Mouse (Mus musculus) kidney, adult 2 months (tissue): ENCODE measurements at regions not wholly inside any gene's neighbourhood (a gene's known extent, or its start where the extent isn't known, plus 50 kb on each side); places are given as distances from the start of the nearest gene placed in this dataset.
A peak's percentile ranks its signal among the peaks of the same experiment; 100 is the strongest.

Experiments
- DNase-seq: peaks from one replicate; pipeline ENCODE4 v3.0.0; 2021
- H3K27ac ChIP-seq: fragments of 200-500 bp; 2 replicates; pipeline ENCODE4 v1.5.1; 2012; ENCODE audit warnings: low read depth, low read length, control low read depth, inconsistent platforms; ENCODE audit not compliant: insufficient read depth
- H3K27me3 ChIP-seq: fragments of 200-500 bp; replicated peaks from 2 replicates; pipeline ENCODE4 v1.6.1; 2012; ENCODE audit warnings: mild to moderate bottlenecking, moderate library complexity, low read length, inconsistent platforms; ENCODE audit not compliant: control insufficient read depth, insufficient read depth
- H3K36me3 ChIP-seq: fragments of 200-500 bp; 2 replicates; pipeline ENCODE4 v1.6.1; 2012; ENCODE audit warnings: mild to moderate bottlenecking, moderate library complexity, low read length, inconsistent platforms; ENCODE audit not compliant: control insufficient read depth, insufficient read depth
- H3K4me1 ChIP-seq: fragments of 200-500 bp; 2 replicates; pipeline ENCODE4 v1.6.1; 2011; ENCODE audit warnings: low read length; ENCODE audit not compliant: control insufficient read depth, insufficient read depth
- H3K4me3 ChIP-seq: fragments of 200-500 bp; 2 replicates; pipeline ENCODE4 v1.5.1; 2011; ENCODE audit warnings: mild to moderate bottlenecking, low read depth, low read length, control low read depth; ENCODE audit not compliant: insufficient read depth
- CTCF ChIP-seq: fragments of 200-500 bp; conservative IDR thresholded peaks from 2 replicates; pipeline ENCODE4 v1.5.1; 2011; ENCODE audit warnings: low read depth, mild to moderate bottlenecking, control low read depth, low read length, moderate library complexity, mixed read lengths; ENCODE audit not compliant: insufficient read depth, insufficient read length
- POLR2A ChIP-seq: fragments of 200-500 bp; IDR thresholded peaks from one replicate; pipeline ENCODE4 v1.6.1; 2011; ENCODE audit warnings: low read depth, low read length, control low read depth
- whole genome bisulfite sequencing: fragments of 180-500 bp; shearing (Covaris S2); methylation state at CpG from one replicate; pipeline ENCODE4 v1.1.7; 2018; 5-methylcytosine and 5-hydroxymethylcytosine counted together

GRCm38 (mm10) chr3:123983045-123983444, 292.4 kb upstream of the Ndst3 start:
- no peaks in the 10 kb centered on the region for H3K4me1 ChIP-seq
- H3K27ac ChIP-seq = no peak overlapping the region
- H3K4me3 ChIP-seq = no peak overlapping the region
- no peaks in the 10 kb centered on the region for H3K36me3 ChIP-seq
- no peaks in the 10 kb centered on the region for H3K27me3 ChIP-seq
- no peak for DNase-seq
- TF ChIP-seq CTCF (no peak), POLR2A (no peak)

DNA sequence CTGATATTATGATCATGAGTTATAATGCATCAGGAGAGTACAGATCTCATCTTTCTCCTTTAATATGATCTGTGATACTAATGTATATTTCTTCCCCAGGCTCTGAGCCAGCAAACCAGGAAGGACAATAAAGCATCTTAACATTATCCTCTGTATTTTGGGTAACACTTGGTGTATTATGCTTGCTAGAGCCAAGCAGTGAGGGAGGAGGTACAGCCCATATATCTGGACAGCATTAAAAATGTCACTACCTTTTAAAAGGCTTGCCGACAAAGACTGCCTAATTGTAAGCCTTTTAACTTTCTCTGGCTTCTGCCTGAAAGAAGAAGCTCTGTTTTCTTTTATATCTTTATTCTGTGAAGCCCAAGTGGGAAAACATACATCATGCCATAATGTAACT, 292.9 kb upstream of the Ndst3 start:
- DNase-seq = no peak
- H3K4me3 ChIP-seq = no peak overlapping the region
- H3K27ac ChIP-seq = no peak overlapping the region
- H3K27me3 ChIP-seq = no peaks in the 10 kb centered on the region
- H3K4me1 ChIP-seq = no peaks in the 10 kb centered on the region
- TF ChIP-seq CTCF (no peak), POLR2A (no peak)
- 10% methylated on average over 1 of the region's 1 CpGs for WGBS
- no peaks in the 10 kb centered on the region for H3K36me3 ChIP-seq

- Histone ChIP-seq H3K27me3 (no peaks in the 10 kb centered on the region), H3K4me3 (no peak overlapping the region), H3K27ac (no peak overlapping the region), H3K36me3 (no peaks in the 10 kb centered on the region), H3K4me1 (no peaks in the 10 kb centered on the region)
- no peak for TF ChIP-seq CTCF
- no peak for TF ChIP-seq POLR2A
- peak; percentile 1 for DNase-seq
- WGBS = 13% methylated on average over 1 of the region's 1 CpGs
Observed at GRCm38 (mm10) chr3:123984028-123984427, 293.4 kb upstream of the Ndst3 start.

DNA sequence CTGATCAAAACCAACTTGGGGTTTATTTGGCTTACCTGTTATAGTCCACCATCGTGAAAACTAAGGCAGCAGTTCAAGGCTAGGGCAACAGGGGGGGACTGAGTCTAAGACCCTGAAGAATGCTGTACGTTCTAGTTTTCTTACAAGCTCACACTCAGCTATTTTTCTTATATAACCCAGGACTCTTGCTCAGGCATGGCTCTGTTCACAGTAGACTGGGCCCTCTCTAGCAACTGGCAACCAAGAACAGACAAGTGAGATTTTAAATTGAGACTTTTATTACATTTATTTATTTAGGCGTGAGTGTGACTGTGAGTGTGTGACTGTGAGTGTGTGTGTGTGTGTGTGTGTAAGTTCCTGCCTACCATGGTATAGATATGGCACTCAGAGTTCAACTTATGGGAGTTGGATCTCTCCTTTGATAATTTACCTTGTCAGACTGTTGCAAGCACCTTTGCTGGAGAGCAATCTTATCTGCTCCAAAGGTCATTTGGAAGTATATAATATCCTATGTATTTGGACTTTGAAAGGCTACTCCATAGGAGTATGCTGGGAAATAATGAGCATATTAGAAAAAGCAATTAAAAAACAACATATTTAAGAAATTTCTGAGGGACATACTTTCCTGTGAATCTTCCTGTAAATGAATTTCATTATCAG, 309.4 kb upstream of the Ndst3 start:
- no peak for TF ChIP-seq POLR2A
- no peak for TF ChIP-seq CTCF
- WGBS = 79% methylated on average over 3 of the region's 3 CpGs
- DNase-seq = no peak

DNA sequence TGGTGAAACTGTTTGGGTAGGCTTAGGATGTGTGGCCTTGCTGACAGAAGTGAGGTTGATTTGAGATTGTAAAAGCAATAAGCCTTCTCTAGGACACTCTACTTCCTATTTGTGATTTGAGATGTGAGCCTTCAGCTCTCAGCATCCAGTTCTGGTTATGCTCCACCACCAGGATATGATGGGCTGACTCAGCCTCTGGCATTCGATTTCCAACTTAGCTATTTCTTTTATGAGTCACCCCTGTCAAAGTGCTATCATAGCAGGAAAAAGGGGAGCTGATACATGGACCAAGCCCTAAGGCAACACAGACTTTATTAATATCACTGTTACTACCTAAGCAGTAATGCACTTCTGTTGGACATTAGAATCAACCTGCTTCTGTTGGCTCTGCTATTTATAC, 310.2 kb upstream of the Ndst3 start:
- Histone ChIP-seq H3K27ac (no peak overlapping the region), H3K36me3 (no peaks in the 10 kb centered on the region), H3K4me3 (no peak overlapping the region), H3K27me3 (no peaks in the 10 kb centered on the region), H3K4me1 (no peaks in the 10 kb centered on the region)
- WGBS = 53% methylated on average over 1 of the region's 1 CpGs
- DNase-seq = no peak
- no peak for TF ChIP-seq POLR2A
- TF ChIP-seq CTCF = no peak

More for the DNA sequence above, 309.4 kb upstream of the Ndst3 start:
- no peaks in the 10 kb centered on the region for H3K4me1 ChIP-seq
- no peaks in the 10 kb centered on the region for H3K27me3 ChIP-seq
- H3K27ac ChIP-seq = no peak overlapping the region
- no peak overlapping the region for H3K4me3 ChIP-seq
- H3K36me3 ChIP-seq = no peaks in the 10 kb centered on the region

DNA sequence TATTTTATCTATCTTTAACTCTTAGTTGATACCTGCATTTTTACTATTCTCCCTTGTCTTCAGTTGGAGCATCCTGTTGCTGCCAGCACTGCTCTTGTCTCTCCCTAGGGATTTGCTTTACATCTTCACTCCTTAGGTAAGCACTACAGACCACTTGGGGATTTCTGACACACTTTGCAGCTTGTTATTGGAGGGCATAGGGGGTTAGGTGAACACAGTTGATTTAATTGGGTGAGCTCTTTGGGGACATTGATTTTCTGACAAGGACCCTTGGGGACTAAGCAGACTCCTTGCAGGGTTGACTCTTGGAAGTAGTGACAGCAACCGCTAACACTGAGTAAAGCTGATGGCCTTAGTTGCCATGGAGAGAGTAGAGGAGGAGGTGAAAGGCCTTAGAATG, 309.0 kb upstream of the Tram1l1 start:
- no peaks in the 10 kb centered on the region for H3K4me1 ChIP-seq
- H3K36me3 ChIP-seq = no peaks in the 10 kb centered on the region
- no peak for DNase-seq
- TF ChIP-seq CTCF = no peak
- TF ChIP-seq POLR2A = no peak
- H3K27me3 ChIP-seq = no peaks in the 10 kb centered on the region
- no peak overlapping the region for H3K4me3 ChIP-seq
- 76% methylated on average over 1 of the region's 1 CpGs for WGBS
- no peak overlapping the region for H3K27ac ChIP-seq

DNA sequence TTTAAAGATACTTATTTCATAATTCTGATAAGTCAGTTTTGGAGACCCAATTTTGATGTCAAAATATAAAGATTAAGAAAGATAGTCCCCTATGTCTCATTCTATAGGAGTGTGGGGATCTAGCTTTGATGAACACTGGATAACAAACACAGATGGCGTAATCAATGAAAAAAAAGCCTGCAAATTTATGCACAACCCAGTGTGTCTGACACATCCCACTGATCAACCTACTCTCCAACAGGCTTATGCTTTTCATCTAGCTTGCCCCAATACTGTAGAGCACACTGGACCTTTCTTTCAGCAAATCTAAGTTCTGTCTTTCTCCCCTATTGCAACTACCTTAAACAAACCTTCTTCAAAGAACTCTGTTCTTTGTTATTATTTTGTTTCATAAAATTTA, 302.0 kb upstream of the Tram1l1 start:
- 92% methylated on average over 1 of the region's 1 CpGs for WGBS
- H3K4me1 ChIP-seq = no peaks in the 10 kb centered on the region
- no peak overlapping the region for H3K4me3 ChIP-seq
- no peak for DNase-seq
- H3K27me3 ChIP-seq = no peaks in the 10 kb centered on the region
- TF ChIP-seq CTCF (no peak), POLR2A (no peak)
- no peaks in the 10 kb centered on the region for H3K36me3 ChIP-seq
- H3K27ac ChIP-seq = no peak overlapping the region
